Mouse (Mus musculus) small intestine, adult 2 months (tissue): ENCODE results near the gene Mtfr1l. TPM values are rescaled to one million over a fixed set of nuclear protein-coding genes. Genes with fewer than 3 reads are reported as not detected.

Experiments
- H3K27ac ChIP-seq: fragments of 200-500 bp; 2 replicates; pipeline ENCODE4 v1.5.1; 2012; ENCODE audit warnings: low read depth, low read length, control low read depth, inconsistent platforms; ENCODE audit not compliant: insufficient read depth
- H3K27me3 ChIP-seq: fragments of 200-500 bp; 2 replicates; pipeline ENCODE4 v1.6.1; 2012; ENCODE audit warnings: mild to moderate bottlenecking, moderate library complexity, low read length, inconsistent platforms; ENCODE audit not compliant: control insufficient read depth, insufficient read depth
- H3K36me3 ChIP-seq: fragments of 200-500 bp; 2 replicates; pipeline ENCODE4 v1.6.1; 2012; ENCODE audit warnings: mild to moderate bottlenecking, low read length, control low read depth, inconsistent platforms; ENCODE audit not compliant: control insufficient read depth, insufficient read depth
- H3K4me1 ChIP-seq: fragments of 200-500 bp; 2 replicates; pipeline ENCODE4 v1.6.1; 2012; ENCODE audit warnings: low read length, inconsistent platforms, mixed read lengths; ENCODE audit not compliant: control insufficient read depth, insufficient read depth, insufficient read length
- H3K4me3 ChIP-seq: fragments of 200-500 bp; 2 replicates; pipeline ENCODE4 v1.5.1; 2012; ENCODE audit warnings: low read depth, mild to moderate bottlenecking, control low read depth, inconsistent platforms, low read length, moderate library complexity
- CTCF ChIP-seq: fragments of 200-500 bp; IDR thresholded peaks from 2 replicates; pipeline ENCODE4 v1.5.1; 2012; ENCODE audit warnings: low read depth, mild to moderate bottlenecking, control low read depth, inconsistent platforms, low read length, moderate library complexity, mixed read lengths; ENCODE audit not compliant: insufficient replicate concordance, insufficient read length; ENCODE audit errors: extremely low read depth
- POLR2A ChIP-seq: fragments of 200-500 bp; IDR thresholded peaks from 2 replicates; pipeline ENCODE4 v1.6.1; 2012; ENCODE audit warnings: low read depth, mild to moderate bottlenecking, control low read depth, inconsistent platforms, low read length, moderate library complexity
- WGBS: fragments of 180-500 bp; shearing (Covaris S2); methylation state at CpG from one replicate; pipeline ENCODE4 v1.1.7; 2018; 5-methylcytosine and 5-hydroxymethylcytosine counted together
- polyA plus RNA-seq: library from polyadenylated mRNA; depleted of rRNA; stranded (reverse); fragments of >200 nt; gene quantifications from 2 replicates; pipeline ENCODE4 v1.2.3, GENCODE M21; 2012; rRNA removed

The Mtfr1l gene
- polyA plus RNA-seq, result 39.4 and 55.7 TPM in 2 replicates

GRCm38 (mm10) chr4:134534932-134535786 lies at the start of gene Mtfr1l:
Gene Mtfr1l, minus strand, starts transcription at chr4:134535387.
- TF ChIP-seq CTCF, result no peak
- peak; percentile 63 for TF ChIP-seq POLR2A
- under 1% methylated on average over 71 of the region's 71 CpGs for WGBS
- Histone ChIP-seq H3K36me3 (peaks cover 13% of the 10 kb centered on the region), H3K27ac (peak within 1 kb of the TSS; percentile 60), H3K27me3 (no peaks in the 10 kb centered on the region), H3K4me3 (peak within 1 kb of the TSS; percentile 95), H3K4me1 (peaks cover 3% of the 10 kb centered on the region; the same call in 1 of the 2 replicates)

GRCm38 (mm10) chr4:134583513-134583912 lies 48.3 kb upstream of the Mtfr1l start:
- Histone ChIP-seq H3K36me3 (no peaks in the 10 kb centered on the region), H3K27ac (no peak overlapping the region), H3K4me1 (peaks cover 9% of the 10 kb centered on the region), H3K27me3 (no peaks in the 10 kb centered on the region), H3K4me3 (no peak overlapping the region)
- TF ChIP-seq CTCF, result peak; percentile 46; the same call in 1 of the 2 replicates
- no peak for TF ChIP-seq POLR2A
- 41% methylated on average over 3 of the region's 3 CpGs for WGBS

- Histone ChIP-seq H3K4me3 (no peak overlapping the region), H3K27ac (no peak overlapping the region), H3K27me3 (no peaks in the 10 kb centered on the region), H3K36me3 (no peaks in the 10 kb centered on the region), H3K4me1 (peaks cover 6% of the 10 kb centered on the region; the same call in 1 of the 2 replicates)
- WGBS, result 77% methylated on average over 8 of the region's 8 CpGs
- no peak for TF ChIP-seq CTCF
Measured at GRCm38 (mm10) chr4:134581365-134581764, 46.2 kb upstream of the Mtfr1l start.

GRCm38 (mm10) chr4:134580351-134581148 lies 45.4 kb upstream of the Mtfr1l start:
- H3K27ac ChIP-seq, result no peak overlapping the region
- H3K4me3 ChIP-seq, result no peak overlapping the region
- H3K4me1 ChIP-seq, result peaks cover 6% of the 10 kb centered on the region; the same call in 1 of the 2 replicates
- H3K27me3 ChIP-seq, result no peaks in the 10 kb centered on the region
- TF ChIP-seq CTCF (no peak), POLR2A (no peak)
- no peaks in the 10 kb centered on the region for H3K36me3 ChIP-seq
- WGBS, result 86% methylated on average over 15 of the region's 15 CpGs

GRCm38 (mm10) chr4:134579620-134580019 lies 44.4 kb upstream of the Mtfr1l start:
- 35% methylated on average over 5 of the region's 5 CpGs for WGBS

GRCm38 (mm10) chr4:134579212-134579611 lies 44.0 kb upstream of the Mtfr1l start:
- Histone ChIP-seq H3K4me3 (no peak overlapping the region), H3K27ac (no peak overlapping the region), H3K36me3 (no peaks in the 10 kb centered on the region), H3K27me3 (no peaks in the 10 kb centered on the region), H3K4me1 (peaks cover 6% of the 10 kb centered on the region; the same call in 1 of the 2 replicates)
- peak; percentile 29; the same call in 1 of the 2 replicates for TF ChIP-seq CTCF
- TF ChIP-seq POLR2A, result no peak; the same call in 1 of the 2 replicates
- 19% methylated on average over 11 of the region's 11 CpGs for WGBS

More at GRCm38 (mm10) chr4:134579620-134580019, 44.4 kb upstream of the Mtfr1l start:
- Histone ChIP-seq H3K4me3 (no peak overlapping the region), H3K27me3 (no peaks in the 10 kb centered on the region), H3K36me3 (no peaks in the 10 kb centered on the region), H3K27ac (no peak overlapping the region), H3K4me1 (peaks cover 6% of the 10 kb centered on the region; the same call in 1 of the 2 replicates)
- TF ChIP-seq CTCF (no peak), POLR2A (no peak)

GRCm38 (mm10) chr4:134578407-134578806 lies 43.2 kb upstream of the Mtfr1l start:
- TF ChIP-seq CTCF (no peak), POLR2A (no peak)
- peaks cover 6% of the 10 kb centered on the region; the same call in 1 of the 2 replicates for H3K4me1 ChIP-seq
- 66% methylated on average over 5 of the region's 5 CpGs for WGBS
- no peak overlapping the region for H3K27ac ChIP-seq
- H3K36me3 ChIP-seq, result no peaks in the 10 kb centered on the region
- H3K4me3 ChIP-seq, result no peak overlapping the region
- no peaks in the 10 kb centered on the region for H3K27me3 ChIP-seq
